Mouse (Mus musculus): ENCODE data around the gene Rgs6. TPM values are rescaled to one million over a fixed set of nuclear protein-coding genes. Genes with fewer than 3 reads are reported as not detected.

Gene Rgs6
- polyA plus RNA-seq, 1 experiment from 2014 or later = 1.5 TPM

- H3K4me2 ChIP-seq (replicated peaks; ENCODE audit: low read depth) = no peak overlapping the region
- H3K9me3 ChIP-seq (ENCODE audit: control insufficient read depth, low read length) = no peaks in the 10 kb centered on the region
- no peak overlapping the region for H3K4me3 ChIP-seq (ENCODE audit: low read depth, low read length)
- H3K27ac ChIP-seq (replicated peaks) = no peak overlapping the region
- H3K27me3 ChIP-seq (ENCODE audit: control insufficient read depth, insufficient read depth, low read length) = no peaks in the 10 kb centered on the region
- no peaks in the 10 kb centered on the region for H3K36me3 ChIP-seq (ENCODE audit: control insufficient read depth, insufficient read depth, low read length)
- ATAC-seq (ENCODE audit: low FRiP score, low TSS enrichment) (no peak), DNase-seq (ENCODE audit: low spot score) (no peak)
- TF ChIP-seq CTCF (IDR thresholded peaks at IDR 0.05; ENCODE audit: low read depth) = no peak
- no peak for TF ChIP-seq EP300 (optimal IDR thresholded peaks at IDR 0.05)
- H3K9ac ChIP-seq (ENCODE audit: low read length) = no peak overlapping the region
- H3K4me1 ChIP-seq (replicated peaks; ENCODE audit: control insufficient read depth, insufficient read depth) = no peaks in the 10 kb centered on the region
- 68% methylated on average over 4 of the region's 4 CpGs for WGBS
These were observed 543.3 kb downstream of the Rgs6 start for GRCm38 (mm10) chr12:83131405-83131804.

DNA sequence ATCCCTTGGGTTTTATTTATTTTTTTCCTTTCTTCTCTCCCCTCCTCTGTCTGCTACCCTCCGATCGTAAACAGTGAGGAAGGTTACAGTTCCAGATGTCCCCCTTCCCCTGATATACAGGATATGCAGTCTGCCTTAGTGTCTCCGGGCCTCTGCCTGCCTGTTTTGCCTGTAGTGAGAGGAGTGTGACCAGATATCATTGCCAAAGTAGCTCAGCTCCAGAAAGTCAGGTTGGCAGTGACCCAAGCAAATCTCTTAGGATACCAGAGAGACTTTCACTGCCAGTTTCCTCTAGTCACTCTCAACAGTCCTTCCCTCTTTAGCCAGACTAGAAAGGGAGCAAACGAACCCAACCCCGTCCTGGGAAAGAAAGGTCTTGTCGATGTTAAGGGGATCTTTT lies 545.7 kb downstream of the Rgs6 start:
- no peaks in the 10 kb centered on the region for H3K36me3 ChIP-seq (ENCODE audit: control insufficient read depth, insufficient read depth, low read length)
- H3K9me3 ChIP-seq (ENCODE audit: control insufficient read depth, low read length) = no peaks in the 10 kb centered on the region
- no peaks in the 10 kb centered on the region for H3K4me1 ChIP-seq (replicated peaks; ENCODE audit: control insufficient read depth, insufficient read depth)
- no peak for DNase-seq (ENCODE audit: low spot score)
- no peak overlapping the region for H3K4me3 ChIP-seq (ENCODE audit: low read depth, low read length)
- 34% methylated on average over 6 of the region's 6 CpGs for WGBS
- no peak overlapping the region for H3K27ac ChIP-seq (replicated peaks)
- no peak overlapping the region for H3K4me2 ChIP-seq (replicated peaks; ENCODE audit: low read depth)
- TF ChIP-seq EP300 (optimal IDR thresholded peaks at IDR 0.05) = no peak
- no peak for TF ChIP-seq CTCF (IDR thresholded peaks at IDR 0.05; ENCODE audit: low read depth)
- H3K27me3 ChIP-seq (ENCODE audit: control insufficient read depth, insufficient read depth, low read length) = no peaks in the 10 kb centered on the region
- no peak overlapping the region for H3K9ac ChIP-seq (ENCODE audit: low read length)
- no peak for ATAC-seq (ENCODE audit: low FRiP score, low TSS enrichment)

GRCm38 (mm10) chr12:83136031-83136430 lies 547.9 kb downstream of the Rgs6 start:
- no peaks in the 10 kb centered on the region for H3K4me1 ChIP-seq (replicated peaks; ENCODE audit: control insufficient read depth, insufficient read depth)
- no peak for ATAC-seq (ENCODE audit: low FRiP score, low TSS enrichment)
- no peak overlapping the region for H3K27ac ChIP-seq (replicated peaks)
- 75% methylated on average over 5 of the region's 5 CpGs for WGBS
- no peaks in the 10 kb centered on the region for H3K27me3 ChIP-seq (ENCODE audit: control insufficient read depth, insufficient read depth, low read length)
- H3K9me3 ChIP-seq (ENCODE audit: control insufficient read depth, low read length) = no peaks in the 10 kb centered on the region
- H3K9ac ChIP-seq (ENCODE audit: low read length) = no peak overlapping the region
- no peak for DNase-seq (ENCODE audit: low spot score)
- TF ChIP-seq CTCF (IDR thresholded peaks at IDR 0.05; ENCODE audit: low read depth) (no peak), EP300 (optimal IDR thresholded peaks at IDR 0.05) (no peak)
- no peaks in the 10 kb centered on the region for H3K36me3 ChIP-seq (ENCODE audit: control insufficient read depth, insufficient read depth, low read length)
- no peak overlapping the region for H3K4me3 ChIP-seq (ENCODE audit: low read depth, low read length)
- H3K4me2 ChIP-seq (replicated peaks; ENCODE audit: low read depth) = no peak overlapping the region

- no peaks in the 10 kb centered on the region for H3K36me3 ChIP-seq (ENCODE audit: control insufficient read depth, insufficient read depth, low read length)
- no peaks in the 10 kb centered on the region for H3K27me3 ChIP-seq (ENCODE audit: control insufficient read depth, insufficient read depth, low read length)
- H3K27ac ChIP-seq (replicated peaks) = no peak overlapping the region
- H3K9me3 ChIP-seq (ENCODE audit: control insufficient read depth, low read length) = no peaks in the 10 kb centered on the region
- 71% methylated on average over 2 of the region's 2 CpGs for WGBS
- ATAC-seq (ENCODE audit: low FRiP score, low TSS enrichment) (no peak), DNase-seq (ENCODE audit: low spot score) (no peak)
- H3K4me3 ChIP-seq (ENCODE audit: low read depth, low read length) = no peak overlapping the region
- no peak overlapping the region for H3K4me2 ChIP-seq (replicated peaks; ENCODE audit: low read depth)
- TF ChIP-seq CTCF (IDR thresholded peaks at IDR 0.05; ENCODE audit: low read depth) = no peak
- TF ChIP-seq EP300 (optimal IDR thresholded peaks at IDR 0.05) = no peak
- no peak overlapping the region for H3K9ac ChIP-seq (ENCODE audit: low read length)
- H3K4me1 ChIP-seq (replicated peaks; ENCODE audit: control insufficient read depth, insufficient read depth) = no peaks in the 10 kb centered on the region
These were observed 548.4 kb downstream of the Rgs6 start for GRCm38 (mm10) chr12:83136460-83136859.

DNA sequence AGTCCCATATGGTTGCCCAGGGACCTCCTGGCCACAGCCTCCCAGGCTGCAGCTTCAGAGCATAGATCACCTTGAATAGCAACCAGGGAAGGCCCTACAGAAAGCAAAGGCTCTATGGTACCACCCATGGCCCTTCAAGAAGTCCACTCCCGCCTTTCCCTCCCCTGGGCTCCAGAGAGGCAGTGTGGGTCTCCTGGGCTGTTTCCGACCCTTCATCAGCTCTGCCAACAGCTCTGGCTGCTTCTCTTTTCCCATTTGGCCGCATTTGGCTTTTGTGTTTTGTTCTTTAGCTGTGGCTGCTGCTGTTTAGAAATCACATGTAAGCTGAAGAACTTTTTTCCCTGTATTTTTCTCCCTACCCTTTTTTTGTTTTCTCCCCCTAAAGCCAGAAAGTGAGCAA lies 548.9 kb downstream of the Rgs6 start:
- no peaks in the 10 kb centered on the region for H3K9me3 ChIP-seq (ENCODE audit: control insufficient read depth, low read length)
- H3K27me3 ChIP-seq (ENCODE audit: control insufficient read depth, insufficient read depth, low read length) = no peaks in the 10 kb centered on the region
- no peaks in the 10 kb centered on the region for H3K36me3 ChIP-seq (ENCODE audit: control insufficient read depth, insufficient read depth, low read length)
- H3K4me1 ChIP-seq (replicated peaks; ENCODE audit: control insufficient read depth, insufficient read depth) = no peaks in the 10 kb centered on the region
- 63% methylated on average over 3 of the region's 3 CpGs for WGBS
- DNase-seq (ENCODE audit: low spot score) (no peak), ATAC-seq (ENCODE audit: low FRiP score, low TSS enrichment) (no peak)
- H3K9ac ChIP-seq (ENCODE audit: low read length) = no peak overlapping the region
- no peak for TF ChIP-seq CTCF (IDR thresholded peaks at IDR 0.05; ENCODE audit: low read depth)
- no peak for TF ChIP-seq EP300 (optimal IDR thresholded peaks at IDR 0.05)
- H3K4me2 ChIP-seq (replicated peaks; ENCODE audit: low read depth) = no peak overlapping the region
- H3K4me3 ChIP-seq (ENCODE audit: low read depth, low read length) = no peak overlapping the region
- no peak overlapping the region for H3K27ac ChIP-seq (replicated peaks)

GRCm38 (mm10) chr12:83141164-83141563 lies 553.1 kb downstream of the Rgs6 start:
- Histone ChIP-seq H3K4me2 (replicated peaks; ENCODE audit: low read depth) (no peak overlapping the region), H3K36me3 (ENCODE audit: control insufficient read depth, insufficient read depth, low read length) (no peaks in the 10 kb centered on the region), H3K4me3 (ENCODE audit: low read depth, low read length) (no peak overlapping the region), H3K9ac (ENCODE audit: low read length) (no peak overlapping the region), H3K4me1 (replicated peaks; ENCODE audit: control insufficient read depth, insufficient read depth) (no peaks in the 10 kb centered on the region), H3K27ac (replicated peaks) (no peak overlapping the region), H3K9me3 (ENCODE audit: control insufficient read depth, low read length) (no peaks in the 10 kb centered on the region), H3K27me3 (ENCODE audit: control insufficient read depth, insufficient read depth, low read length) (no peaks in the 10 kb centered on the region)
- 16% methylated on average over 2 of the region's 2 CpGs for WGBS
- ATAC-seq (ENCODE audit: low FRiP score, low TSS enrichment) (no peak), DNase-seq (ENCODE audit: low spot score) (no peak)
- TF ChIP-seq EP300 (optimal IDR thresholded peaks at IDR 0.05) = no peak
- no peak for TF ChIP-seq CTCF (IDR thresholded peaks at IDR 0.05; ENCODE audit: low read depth)

All from stomach, postnatal 0 days (tissue).